Mouse (Mus musculus): ENCODE measurements around the gene Gm3573. TPM values are rescaled to one million over a fixed set of nuclear protein-coding genes. Genes with fewer than 3 reads are reported as not detected.
A peak's percentile ranks its signal among the peaks of the same experiment; 100 is the strongest.
"Not testable (repeated sequence)": the region's sequence is repeated elsewhere in the genome, so short reads cannot be mapped to it uniquely, and the experiment has no call there.

Gm3573 gene
- polyA plus RNA-seq (2012; rRNA removed) = not detected in 2 replicates

DNA sequence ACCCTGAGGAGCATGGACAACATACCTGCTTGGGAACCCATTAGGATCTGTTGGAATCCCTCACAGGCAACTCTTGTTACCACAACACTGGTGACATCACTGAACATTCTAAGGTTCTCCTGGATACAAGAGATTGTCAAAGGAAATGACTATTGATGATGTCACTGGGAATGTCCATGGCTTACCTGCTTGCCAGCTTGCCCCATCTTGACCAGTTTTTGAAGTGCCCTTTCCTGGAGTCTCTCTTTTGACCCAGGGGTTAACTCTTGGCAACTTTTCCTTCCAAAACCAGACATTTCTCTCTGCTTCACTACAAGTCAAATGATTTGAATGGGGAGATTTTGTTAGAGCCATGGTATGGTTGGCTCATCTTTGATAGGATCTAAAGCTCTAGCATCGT is at the start of gene Gm3573:
TSS of gene Gm3573 (minus strand) at position 101 of the 400 bp plus-strand sequence.
- DNase-seq (ENCODE audit: low spot score) = not testable (repeated sequence)

DNA sequence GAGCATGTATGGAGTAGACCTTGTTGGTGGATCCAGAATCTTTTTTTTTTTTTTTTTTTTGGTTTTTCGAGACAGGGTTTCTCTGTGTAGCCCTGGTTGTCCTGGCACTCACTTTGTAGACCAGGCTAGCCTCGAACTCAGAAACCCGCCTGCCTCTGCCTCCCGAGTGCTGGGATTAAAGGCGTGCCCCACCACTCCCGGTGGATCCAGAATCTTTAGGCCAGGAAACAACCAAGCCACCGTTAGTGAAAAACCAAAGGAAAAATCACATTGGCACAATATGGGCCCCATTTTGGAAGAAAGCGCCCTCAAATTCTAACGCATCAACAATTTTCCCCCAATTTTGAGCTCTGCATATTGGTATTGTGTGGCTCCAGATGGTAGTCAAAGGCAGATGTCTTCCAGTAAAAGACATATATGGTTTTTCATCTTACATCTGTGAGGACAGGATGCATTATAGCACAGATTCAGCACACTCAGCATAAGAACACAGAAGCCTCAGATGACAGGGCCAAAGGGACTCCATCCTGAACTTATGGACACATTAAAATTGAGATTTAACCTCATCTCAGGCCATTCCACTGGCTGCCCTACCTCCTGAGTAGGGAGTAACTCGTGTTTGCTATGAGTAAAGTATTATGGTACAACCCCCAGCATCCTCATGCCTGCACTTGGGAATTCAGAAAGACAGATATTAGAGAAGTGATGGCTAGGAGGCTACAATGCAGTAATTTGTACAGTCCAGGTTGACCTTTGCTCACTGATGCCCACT is 26.4 kb upstream of the Gm3573 start:
- peak; percentile 24 for DNase-seq (ENCODE audit: low spot score)

DNA sequence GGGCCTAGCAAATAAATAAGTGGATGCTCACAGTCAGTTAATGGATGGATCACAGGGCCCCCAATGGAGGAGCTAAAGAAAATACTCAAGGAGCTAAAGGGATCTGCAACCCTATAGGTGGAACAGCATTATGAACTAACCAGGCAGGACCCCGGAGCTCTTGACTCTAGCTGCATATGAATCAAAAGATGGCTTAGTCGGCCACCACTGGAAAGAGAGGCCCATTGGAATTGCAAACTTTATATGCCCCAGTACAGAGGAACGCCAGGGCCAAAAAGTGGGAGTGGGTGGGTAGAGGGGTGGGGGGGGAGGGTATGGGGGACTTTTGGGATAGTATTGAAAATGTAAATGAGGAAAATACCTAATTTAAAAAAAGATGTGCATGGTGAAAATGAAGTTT is 6.7 kb downstream of the Gm3573 start:
- peak; percentile 18 for DNase-seq (ENCODE audit: low spot score)

DNA sequence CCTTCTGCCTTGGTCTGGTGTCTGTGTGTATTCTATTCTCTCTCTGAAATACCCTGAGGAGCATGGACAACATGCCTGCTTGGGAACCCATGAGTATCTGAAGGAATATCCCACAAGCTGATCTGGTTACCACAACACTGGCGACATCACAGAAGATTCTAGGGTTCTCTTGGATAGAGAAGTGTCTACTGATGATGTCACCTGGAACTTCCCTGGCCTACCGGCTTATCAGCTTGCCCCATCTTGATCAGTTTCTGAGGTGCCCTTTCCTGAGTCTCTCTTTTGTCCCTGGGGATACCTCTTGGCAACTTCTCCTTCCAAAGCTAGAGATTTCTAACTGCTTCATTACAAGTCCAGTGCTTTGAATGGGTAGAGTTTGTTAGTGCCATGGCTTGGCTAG is 28.1 kb downstream of the Gm3573 start, which contains the start of gene Gm17027:
TSS of gene Gm17027 (minus strand) at position 101 of the 400 bp plus-strand sequence.
- not testable (repeated sequence) for DNase-seq (ENCODE audit: low spot score)

Other genes with a start within 250 kb of the Gm3573 start
- not detected in 2 replicates for gene 1700024B05Rik, start 246.8 kb downstream of the Gm3573 start, polyA plus RNA-seq (2012; rRNA removed)
- gene Gm6401, start 222.9 kb downstream of the Gm3573 start, polyA plus RNA-seq (2012; rRNA removed) = not detected in 2 replicates
- not detected in 2 replicates for gene Gm3543, start 207.5 kb downstream of the Gm3573 start, polyA plus RNA-seq (2012; rRNA removed)
- not detected in 2 replicates for gene Gm7951, start 73.4 kb downstream of the Gm3573 start, polyA plus RNA-seq (2012; rRNA removed)
- not detected in 2 replicates for gene Gm17027, start 28.2 kb downstream of the Gm3573 start, polyA plus RNA-seq (2012; rRNA removed)
- gene Gm17026, start 69.3 kb upstream of the Gm3573 start, polyA plus RNA-seq (2012; rRNA removed) = not detected in 2 replicates
- not detected in 2 replicates for gene Gm9611, start 106.6 kb upstream of the Gm3573 start, polyA plus RNA-seq (2012; rRNA removed)
- gene Gm7995, start 119.4 kb upstream of the Gm3573 start, polyA plus RNA-seq (2012; rRNA removed) = not detected in 2 replicates
- not detected in 2 replicates for gene Gm8005, start 248.9 kb upstream of the Gm3573 start, polyA plus RNA-seq (2012; rRNA removed)